Mouse (Mus musculus): ENCODE data around the gene Zfp709.

GRCm38 (mm10) chr8:71907798-71908257, 26.0 kb downstream of the Zfp709 start:
- TF ChIP-seq CTCF (IDR thresholded peaks at IDR 0.05; ENCODE audit: extremely low read depth, insufficient read length, insufficient replicate concordance, low read depth, low read length) = no peak
- no peak for TF ChIP-seq POLR2A (IDR thresholded peaks at IDR 0.05; ENCODE audit: low read depth, low read length)

All from small intestine, adult 2 months (tissue).